Mouse (Mus musculus): ENCODE data around the gene Drap1. TPM values are rescaled to one million over a fixed set of nuclear protein-coding genes. Genes with fewer than 3 reads are reported as not detected.
A peak's percentile ranks its signal among the peaks of the same experiment; 100 is the strongest.

Gene Drap1
- total RNA-seq, 4 experiments from 2014 or later, result 308 to 358 (median 327) TPM

- DNase-seq (ENCODE audit: low spot score in 2 of 2), result no peak
These were observed 36.8 kb downstream of the Drap1 start for GRCm38 (mm10) chr19:5388011-5388441.

GRCm38 (mm10) chr19:5384715-5385114, 40.1 kb downstream of the Drap1 start:
- no peak for DNase-seq (ENCODE audit: low spot score in 2 of 2)

GRCm38 (mm10) chr19:5383326-5383725, 41.5 kb downstream of the Drap1 start:
- DNase-seq (ENCODE audit: low spot score in 2 of 2), result no peak

- peak; percentile 71 to 73 for DNase-seq (ENCODE audit: low spot score in 2 of 2)
These were observed 47.3 kb downstream of the Drap1 start for GRCm38 (mm10) chr19:5377446-5377845.

- no peak for DNase-seq (ENCODE audit: low spot score in 2 of 2)
These were observed 50.0 kb downstream of the Drap1 start for GRCm38 (mm10) chr19:5374748-5375147.

- DNase-seq (ENCODE audit: low spot score in 2 of 2), result no peak
These were observed 50.6 kb downstream of the Drap1 start for GRCm38 (mm10) chr19:5374177-5374576.

Other genes with a start within 250 kb of the Drap1 start
- gene Pacs1, start 151.9 kb downstream of the Drap1 start, total RNA-seq (2022), result 10 to 100 TPM; 50.9 to 59.4 (median 55.3) TPM
- 100 to 1,000 TPM; 202 to 215 (median 208) TPM for gene Sf3b2, start 129.5 kb downstream of the Drap1 start, total RNA-seq (2022)
- 10 to 100 TPM; 83.2 to 92.3 (median 86.9) TPM for gene Gal3st3, start 126.6 kb downstream of the Drap1 start, total RNA-seq (2022)
- gene Catsper1, start 89.2 kb downstream of the Drap1 start, total RNA-seq (2022), result not detected
- 10 to 100 TPM; 10.8 to 18.1 (median 12.5) TPM for gene Cst6, start 75.4 kb downstream of the Drap1 start, total RNA-seq (2022)
- 10 to 100 TPM; 18.6 to 27.4 (median 23.1) TPM for gene Eif1ad, start 58.2 kb downstream of the Drap1 start, total RNA-seq (2022)
- 10 to 100 TPM; 74.1 to 85.8 (median 76.2) TPM for gene Banf1, start 57.8 kb downstream of the Drap1 start, total RNA-seq (2022)
- gene Sart1, start 36.3 kb downstream of the Drap1 start, total RNA-seq (2022), result 100 to 1,000 TPM; 103 to 120 (median 114) TPM
- gene Tsga10ip, start 22.5 kb downstream of the Drap1 start, total RNA-seq (2022), result under 1 TPM in 3 of 4 experiments, not detected in 1; 0.34 to 0.63 (median 0.37) TPM
- gene AI837181, start 165 bp upstream of the Drap1 start, total RNA-seq (2022), result 10 to 100 TPM; 64.8 to 71.2 (median 67.6) TPM
- under 1 TPM; 0.20 to 0.67 (median 0.29) TPM for gene Fosl1, start 22.6 kb upstream of the Drap1 start, total RNA-seq (2022)
- 10 to 100 TPM; 31.7 to 33.1 (median 32.4) TPM for gene Ccdc85b, start 32.9 kb upstream of the Drap1 start, total RNA-seq (2022)
- 100 to 1,000 TPM in 1 of 4 experiments, 10 to 100 TPM in 3; 93.5 to 109 (median 96.4) TPM for gene Fibp, start 35.6 kb upstream of the Drap1 start, total RNA-seq (2022)
- gene Ctsw, start 43.5 kb upstream of the Drap1 start, total RNA-seq (2022), result under 1 TPM in 3 of 4 experiments, not detected in 1; 0.29 to 0.81 (median 0.77) TPM
- 10 to 100 TPM; 14.4 to 23.9 (median 22.1) TPM for gene Efemp2, start 49.0 kb upstream of the Drap1 start, total RNA-seq (2022)
- gene Mus81, start 63.4 kb upstream of the Drap1 start, total RNA-seq (2022), result 10 to 100 TPM; 29.0 to 38.5 (median 33.8) TPM
- 1,000 to 10,000 TPM; 1,240 to 1,334 (median 1,291) TPM for gene Cfl1, start 65.5 kb upstream of the Drap1 start, total RNA-seq (2022)
- gene 1700020D05Rik, start 78.8 kb upstream of the Drap1 start, total RNA-seq (2022), result 10 to 100 TPM in 2 of 4 experiments, 1 to 10 TPM in 2; 7.4 to 12.1 (median 9.6) TPM
- gene Snx32, start 85.6 kb upstream of the Drap1 start, total RNA-seq (2022), result 10 to 100 TPM; 86.8 to 95.2 (median 88.6) TPM
- gene Ovol1, start 135.7 kb upstream of the Drap1 start, total RNA-seq (2022), result not detected
- 1 to 10 TPM; 5.8 to 8.7 (median 6.6) TPM for gene Ap5b1, start 143.0 kb upstream of the Drap1 start, total RNA-seq (2022)
- 10 to 100 TPM; 58.8 to 96.9 (median 78.2) TPM for gene Rnaseh2c, start 176.9 kb upstream of the Drap1 start, total RNA-seq (2022)
- gene Kat5, start 185.3 kb upstream of the Drap1 start, total RNA-seq (2022), result 100 to 1,000 TPM in 1 of 4 experiments, 10 to 100 TPM in 3; 81.5 to 105 (median 86.9) TPM
- gene Rela, start 212.5 kb upstream of the Drap1 start, total RNA-seq (2022), result 10 to 100 TPM; 18.8 to 32.7 (median 23.7) TPM
- gene Sipa1, start 238.7 kb upstream of the Drap1 start, total RNA-seq (2022), result 10 to 100 TPM; 16.2 to 20.4 (median 19.4) TPM